Mouse (Mus musculus) left cerebral cortex, postnatal 25 days (tissue): ENCODE measurements around the gene Adamts6. TPM values are rescaled to one million over a fixed set of nuclear protein-coding genes. Genes with fewer than 3 reads are reported as not detected.

ENCODE experiments used
- DNase-seq, 2 experiments: peaks; one replicate each; pipeline ENCODE4 v3.0.0; 2022; ENCODE audit warnings: low spot score in 2 of 2, mixed read lengths in 1 of 2
- intact Hi-C: fragments of 180-260 bp; cut with DNase I; formaldehyde crosslinking; loops from one replicate; pipeline ENCODE4 v1.15.1; 2025
- total RNA-seq, 2 experiments: library from RNA; stranded (reverse); gene quantifications; 2 replicates each; pipeline ENCODE4 v1.2.3; 2021

Adamts6 gene
- 1 to 10 TPM; 3.1 to 4.4 TPM for total RNA-seq

- peak; percentile 11 to 29 for DNase-seq
- intact Hi-C loops: loop anchor here (2.0 kb wide), 1 partner anchor 231 kb away; no protein-coding TSS in a partner anchor
These were observed at the start of gene Adamts6 for GRCm38 (mm10) chr13:104287366-104288225. TSS of gene Adamts6 (plus strand) at chr13:104287835.

GRCm38 (mm10) chr13:104258997-104259396, 28.6 kb upstream of the Adamts6 start:
- DNase-seq: no peak
- intact Hi-C loops: no loop called here

- peak; percentile 24 to 52 for DNase-seq
- intact Hi-C loops: loop anchor here (1.0 to 2.0 kb wide), 2 partner anchors 396 to 504 kb away; no protein-coding TSS in a partner anchor
These were observed 2.6 kb upstream of the Adamts6 start for GRCm38 (mm10) chr13:104285031-104285431.

- intact Hi-C loops: loop anchor here (1.0 to 2.0 kb wide), 3 partner anchors 233 to 503 kb away; no protein-coding TSS in a partner anchor
- peak; percentile 31 to 39 for DNase-seq
These were observed 1.8 kb upstream of the Adamts6 start for GRCm38 (mm10) chr13:104285737-104286311.

- DNase-seq: peak in 1 of 2 experiments; percentile 8
- intact Hi-C loops: loop anchor here (2.0 kb wide), 1 partner anchor 232 kb away; no protein-coding TSS in a partner anchor
These were observed 1.3 kb upstream of the Adamts6 start for GRCm38 (mm10) chr13:104286336-104286735.

- peak; percentile 84 to 94 for DNase-seq
- intact Hi-C loops: loop anchor here (2.0 kb wide), 1 partner anchor 232 kb away; no protein-coding TSS in a partner anchor
These were observed 732 bp upstream of the Adamts6 start for GRCm38 (mm10) chr13:104286897-104287309.

- DNase-seq: peak; percentile 8 to 10
- intact Hi-C loops: no loop called here
These were observed 708 bp downstream of the Adamts6 start for GRCm38 (mm10) chr13:104288226-104288859.

GRCm38 (mm10) chr13:104289176-104289575, 1.5 kb downstream of the Adamts6 start:
- intact Hi-C loops: no loop called here
- no peak for DNase-seq

- DNase-seq: no peak
- intact Hi-C loops: no loop called here
These were observed 7.8 kb downstream of the Adamts6 start for GRCm38 (mm10) chr13:104295472-104295871.

- intact Hi-C loops: no loop called here
These were observed 41.7 kb downstream of the Adamts6 start for GRCm38 (mm10) chr13:104329336-104329735.

GRCm38 (mm10) chr13:104329742-104330141, 42.1 kb downstream of the Adamts6 start:
- intact Hi-C loops: no loop called here
- DNase-seq: no peak

More at GRCm38 (mm10) chr13:104329336-104329735, 41.7 kb downstream of the Adamts6 start:
- no peak for DNase-seq

GRCm38 (mm10) chr13:104352590-104352989, 65.0 kb downstream of the Adamts6 start:
- intact Hi-C loops: no loop called here
- DNase-seq: no peak

- intact Hi-C loops: no loop called here
- DNase-seq: no peak
These were observed 106.1 kb downstream of the Adamts6 start for GRCm38 (mm10) chr13:104393427-104394356.

- intact Hi-C loops: no loop called here
These were observed 110.2 kb downstream of the Adamts6 start for GRCm38 (mm10) chr13:104397814-104398213.

GRCm38 (mm10) chr13:104432734-104433133, 145.1 kb downstream of the Adamts6 start:
- intact Hi-C loops: no loop called here
- no peak for DNase-seq

More at GRCm38 (mm10) chr13:104397814-104398213, 110.2 kb downstream of the Adamts6 start:
- DNase-seq: peak in 1 of 2 experiments; percentile 4

- intact Hi-C loops: no loop called here
- no peak for DNase-seq
These were observed 154.9 kb downstream of the Adamts6 start for GRCm38 (mm10) chr13:104442559-104442958.

- DNase-seq: no peak
- intact Hi-C loops: no loop called here
These were observed 157.8 kb downstream of the Adamts6 start for GRCm38 (mm10) chr13:104445437-104445836.

GRCm38 (mm10) chr13:104446974-104447373, 159.3 kb downstream of the Adamts6 start:
- DNase-seq: no peak

GRCm38 (mm10) chr13:104447470-104447869, 159.8 kb downstream of the Adamts6 start:
- intact Hi-C loops: no loop called here
- no peak for DNase-seq

More at GRCm38 (mm10) chr13:104446974-104447373, 159.3 kb downstream of the Adamts6 start:
- intact Hi-C loops: no loop called here
